Mouse (Mus musculus): ENCODE measurements around the gene Paqr7. TPM values are rescaled to one million over a fixed set of nuclear protein-coding genes. Genes with fewer than 3 reads are reported as not detected.

Paqr7 gene
- polyA plus RNA-seq, 1 experiment from 2014 or later: 6.5 TPM

DNA sequence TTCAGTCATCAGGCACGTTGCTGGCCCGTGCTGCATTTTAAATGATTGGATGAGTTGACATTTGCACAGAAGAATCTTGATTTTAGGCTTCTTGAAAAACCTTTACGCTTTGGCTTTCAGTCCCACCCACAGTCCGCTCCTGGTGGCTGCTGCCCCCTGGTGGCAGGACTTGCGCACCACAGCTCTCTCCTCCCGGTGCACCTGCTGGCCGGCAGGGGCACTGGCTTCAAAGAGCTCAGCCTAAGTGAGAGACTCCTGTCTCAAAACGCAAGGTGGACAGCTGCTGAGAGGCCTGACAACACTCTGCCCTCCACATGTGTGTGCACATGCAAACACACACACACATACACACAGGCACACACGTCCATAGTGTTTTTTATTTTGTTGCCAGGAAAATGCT lies 18.5 kb upstream of the Paqr7 start:
- 7% methylated on average over 9 of the region's 9 CpGs for WGBS (ENCODE audit: insufficient replicate concordance)
- Histone ChIP-seq H3K9me3 (replicated peaks) (no peaks in the 10 kb centered on the region), H3K9ac (no peak overlapping the region), H3K27ac (no peak overlapping the region), H3K36me3 (peaks cover 34% of the 10 kb centered on the region), H3K4me2 (no peak overlapping the region), H3K4me3 (no peak overlapping the region), H3K27me3 (replicated peaks) (peaks cover 17% of the 10 kb centered on the region), H3K4me1 (peaks cover 6% of the 10 kb centered on the region; the same call in 1 of the 2 replicates)
- ATAC-seq: peak; percentile 64

DNA sequence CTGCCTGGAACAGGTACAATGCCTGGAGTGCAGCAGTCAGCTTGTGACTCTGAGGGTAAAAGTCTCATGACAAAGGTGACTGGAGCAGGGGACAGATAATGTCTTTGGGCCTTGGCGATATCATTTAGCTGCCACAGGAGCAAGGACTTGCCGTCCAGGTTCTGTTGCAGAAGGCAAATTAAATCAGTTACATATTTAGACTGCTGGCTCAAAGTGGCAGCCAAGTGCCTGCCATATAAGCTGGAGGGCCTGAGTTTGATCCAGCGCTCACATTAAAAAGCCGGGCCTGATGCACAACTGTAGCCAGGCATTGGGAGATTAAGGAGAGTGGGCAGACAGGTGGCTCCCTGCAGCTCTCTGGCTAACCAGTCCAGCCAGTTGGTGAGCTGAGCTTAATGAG lies 16.7 kb upstream of the Paqr7 start:
- Histone ChIP-seq H3K27me3 (replicated peaks) (peaks cover 33% of the 10 kb centered on the region), H3K27ac (no peak overlapping the region), H3K4me1 (peaks cover 6% of the 10 kb centered on the region; the same call in 1 of the 2 replicates), H3K9me3 (replicated peaks) (no peaks in the 10 kb centered on the region), H3K4me3 (no peak overlapping the region), H3K9ac (no peak overlapping the region), H3K4me2 (no peak overlapping the region), H3K36me3 (peaks cover 19% of the 10 kb centered on the region)
- 77% methylated on average over 4 of the region's 4 CpGs for WGBS (ENCODE audit: insufficient replicate concordance)
- ATAC-seq: no peak

DNA sequence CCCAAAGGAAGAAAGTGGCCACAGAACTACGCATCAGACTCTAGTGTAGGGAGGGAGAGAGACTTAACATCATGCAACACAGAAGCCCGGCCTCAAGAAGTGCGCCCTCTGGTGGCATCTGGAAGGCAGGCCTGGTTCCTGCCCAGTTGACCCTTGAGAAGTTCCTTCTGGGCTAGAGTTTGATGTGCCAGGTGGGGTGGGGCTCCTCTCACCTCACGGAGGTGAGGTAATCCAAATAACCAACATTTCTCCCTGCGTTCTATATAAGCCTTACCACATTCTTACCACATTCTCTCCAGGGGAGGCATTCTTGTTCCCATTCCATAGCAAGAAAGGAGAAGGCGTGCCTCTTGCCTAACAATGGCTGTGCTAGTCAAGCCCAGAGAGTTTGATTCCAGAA lies 15.6 kb upstream of the Paqr7 start:
- 18% methylated on average over 6 of the region's 6 CpGs for WGBS (ENCODE audit: insufficient replicate concordance)
- H3K27me3 ChIP-seq (replicated peaks): peaks cover 33% of the 10 kb centered on the region
- 0 out of 2 replicates have a peak, but pooled peaks have one; percentile 41 for ATAC-seq

DNA sequence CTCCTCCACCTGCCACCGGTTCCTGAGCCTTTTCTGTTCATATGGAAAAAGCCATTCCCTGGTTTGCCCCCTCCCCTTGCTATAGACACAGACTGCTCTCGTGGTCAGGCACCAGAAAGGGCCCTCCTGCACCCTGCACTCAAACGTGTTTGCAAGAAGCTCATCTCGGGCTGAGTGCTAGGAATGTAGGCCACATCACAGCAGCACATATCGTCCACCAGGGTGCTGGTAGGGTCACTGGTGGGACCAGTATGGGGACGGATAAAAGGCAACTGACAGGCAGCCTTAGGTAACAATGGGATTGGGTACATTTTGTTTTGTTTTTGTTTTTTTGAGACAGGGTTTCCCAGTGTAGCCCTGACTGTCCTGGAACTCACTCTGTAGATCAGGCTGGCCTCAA lies 15.2 kb upstream of the Paqr7 start:
- Histone ChIP-seq H3K9ac (no peak overlapping the region), H3K27me3 (replicated peaks) (peaks cover 33% of the 10 kb centered on the region), H3K4me1 (peaks cover 6% of the 10 kb centered on the region; the same call in 1 of the 2 replicates), H3K4me3 (no peak overlapping the region), H3K36me3 (peaks cover 5% of the 10 kb centered on the region), H3K4me2 (no peak overlapping the region), H3K9me3 (replicated peaks) (no peaks in the 10 kb centered on the region), H3K27ac (no peak overlapping the region)
- no peak for ATAC-seq
- 41% methylated on average over 6 of the region's 6 CpGs for WGBS (ENCODE audit: insufficient replicate concordance)

More for the DNA sequence above, 15.6 kb upstream of the Paqr7 start:
- Histone ChIP-seq H3K9ac (no peak overlapping the region), H3K4me2 (no peak overlapping the region), H3K4me1 (peaks cover 6% of the 10 kb centered on the region; the same call in 1 of the 2 replicates), H3K9me3 (replicated peaks) (no peaks in the 10 kb centered on the region), H3K4me3 (no peak overlapping the region), H3K27ac (no peak overlapping the region), H3K36me3 (peaks cover 9% of the 10 kb centered on the region)

DNA sequence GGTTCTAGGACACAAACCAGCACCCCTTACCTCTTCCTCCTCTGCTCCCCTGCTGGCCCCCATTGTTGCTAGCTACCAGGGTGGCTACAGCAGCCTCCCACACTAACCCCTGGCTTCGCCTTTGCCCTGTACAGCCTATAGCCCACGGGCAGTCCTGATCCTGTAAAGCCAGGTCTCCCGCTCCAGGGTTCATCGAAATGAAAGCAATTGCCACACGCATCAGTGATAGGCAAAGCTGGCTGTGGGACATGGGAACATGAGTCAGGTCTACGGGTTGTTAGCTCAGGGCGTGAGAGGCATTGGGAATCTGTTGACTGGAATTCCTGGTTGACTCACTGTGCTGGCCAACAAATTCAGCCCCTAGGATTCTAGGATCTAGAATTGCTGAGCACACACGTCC lies 14.1 kb upstream of the Paqr7 start:
- peaks cover 34% of the 10 kb centered on the region for H3K27me3 ChIP-seq (replicated peaks)
- no peak overlapping the region for H3K27ac ChIP-seq
- H3K4me2 ChIP-seq: no peak overlapping the region
- no peaks in the 10 kb centered on the region for H3K9me3 ChIP-seq (replicated peaks)
- 69% methylated on average over 8 of the region's 8 CpGs for WGBS (ENCODE audit: insufficient replicate concordance)
- no peak overlapping the region for H3K4me3 ChIP-seq
- H3K4me1 ChIP-seq: peaks cover 6% of the 10 kb centered on the region; the same call in 1 of the 2 replicates
- no peak for ATAC-seq
- H3K9ac ChIP-seq: no peak overlapping the region
- no peaks in the 10 kb centered on the region for H3K36me3 ChIP-seq

DNA sequence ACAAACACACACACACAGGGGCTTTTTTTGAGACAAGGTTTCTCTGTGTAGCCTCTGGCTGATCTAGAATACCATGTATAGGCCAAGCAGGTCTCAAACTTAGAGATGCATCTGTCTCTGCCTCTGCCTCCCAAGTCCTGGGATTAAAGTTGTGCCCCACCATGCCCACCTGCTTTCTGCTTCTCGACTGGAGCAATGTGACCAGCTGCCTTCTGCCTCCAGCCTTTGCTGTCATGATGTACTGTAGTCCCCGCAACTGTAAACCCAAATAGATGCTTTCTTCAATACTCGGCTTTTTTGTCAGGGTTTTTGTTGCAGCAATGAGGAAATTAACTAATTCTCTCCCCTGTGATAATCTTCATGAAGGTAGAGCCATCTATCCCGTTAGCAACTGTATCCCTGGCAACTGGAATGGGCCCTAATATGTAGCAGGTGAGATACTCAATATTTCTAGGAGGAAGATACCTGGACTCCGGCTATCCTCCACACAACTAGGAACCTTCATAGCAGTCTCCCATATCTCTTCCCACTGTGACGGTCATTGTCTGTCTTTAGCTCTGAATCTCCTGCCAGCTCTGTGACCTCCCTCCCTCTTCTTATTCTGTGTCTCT lies 13.3 kb upstream of the Paqr7 start:
- Histone ChIP-seq H3K9me3 (replicated peaks) (no peaks in the 10 kb centered on the region), H3K27me3 (replicated peaks) (peaks cover 37% of the 10 kb centered on the region), H3K27ac (no peak overlapping the region), H3K9ac (0 out of 2 replicates have a peak overlapping the region, but pooled peaks have one; percentile 17), H3K4me2 (no peak overlapping the region), H3K4me3 (no peak overlapping the region), H3K4me1 (peaks cover 2% of the 10 kb centered on the region; the same call in 1 of the 2 replicates), H3K36me3 (no peaks in the 10 kb centered on the region)
- 54% methylated on average over 6 of the region's 6 CpGs for WGBS (ENCODE audit: insufficient replicate concordance)
- no peak for ATAC-seq

DNA sequence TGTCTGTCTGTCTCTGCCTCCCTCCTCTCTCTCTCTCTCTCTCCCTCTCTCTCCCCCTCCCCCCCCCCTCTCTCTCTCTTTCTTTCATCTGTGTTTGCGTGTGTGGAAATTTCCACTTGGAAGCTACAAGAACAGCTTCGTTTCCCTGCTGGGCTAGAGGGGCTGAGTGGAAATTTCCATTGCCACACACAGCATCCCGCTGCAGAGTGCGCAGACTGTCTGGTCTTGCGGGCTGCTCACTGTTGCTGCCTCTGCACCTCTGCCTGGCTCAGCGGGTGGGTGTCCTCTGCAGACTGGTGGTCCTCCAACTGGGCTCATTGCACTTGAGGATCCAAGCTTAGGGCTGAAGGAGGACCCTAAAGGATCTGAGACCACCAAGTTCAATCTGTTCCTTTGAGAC lies 12.8 kb upstream of the Paqr7 start:
- Histone ChIP-seq H3K9ac (0 out of 2 replicates have a peak overlapping the region, but pooled peaks have one; percentile 17), H3K4me2 (no peak overlapping the region), H3K9me3 (replicated peaks) (no peaks in the 10 kb centered on the region), H3K27ac (no peak overlapping the region), H3K4me1 (no peaks in the 10 kb centered on the region), H3K4me3 (no peak overlapping the region), H3K36me3 (no peaks in the 10 kb centered on the region), H3K27me3 (replicated peaks) (peaks cover 37% of the 10 kb centered on the region)
- ATAC-seq: no peak
- 55% methylated on average over 6 of the region's 6 CpGs for WGBS (ENCODE audit: insufficient replicate concordance)

DNA sequence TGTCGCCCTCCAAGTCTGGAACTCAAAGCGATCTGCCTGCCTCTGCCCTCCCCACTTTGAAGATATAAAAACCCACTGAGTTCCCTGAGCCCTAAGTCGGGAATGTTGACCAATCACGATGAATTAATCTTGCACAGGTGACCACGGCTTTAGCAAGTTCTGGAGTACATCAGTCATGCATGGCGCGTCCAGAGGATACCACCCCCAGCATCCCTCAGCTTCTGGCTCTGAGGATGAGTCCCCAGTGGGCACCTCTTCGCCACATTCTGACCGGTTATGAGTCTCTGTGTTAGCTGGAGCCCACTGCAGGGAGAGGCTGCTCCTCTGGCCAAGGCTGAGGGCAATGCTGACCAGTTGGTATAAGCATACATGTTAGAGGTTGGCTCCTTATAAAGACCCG lies 12.3 kb upstream of the Paqr7 start:
- H3K27me3 ChIP-seq (replicated peaks): peaks cover 37% of the 10 kb centered on the region
- H3K9ac ChIP-seq: no peak overlapping the region
- 0 out of 2 replicates have a peak, but pooled peaks cover under 1% of the 10 kb centered on the region for H3K4me1 ChIP-seq
- 67% methylated on average over 10 of the region's 10 CpGs for WGBS (ENCODE audit: insufficient replicate concordance)
- H3K4me3 ChIP-seq: no peak overlapping the region
- H3K27ac ChIP-seq: no peak overlapping the region
- no peak overlapping the region for H3K4me2 ChIP-seq
- no peak for ATAC-seq
- H3K36me3 ChIP-seq: no peaks in the 10 kb centered on the region
- H3K9me3 ChIP-seq (replicated peaks): no peaks in the 10 kb centered on the region

DNA sequence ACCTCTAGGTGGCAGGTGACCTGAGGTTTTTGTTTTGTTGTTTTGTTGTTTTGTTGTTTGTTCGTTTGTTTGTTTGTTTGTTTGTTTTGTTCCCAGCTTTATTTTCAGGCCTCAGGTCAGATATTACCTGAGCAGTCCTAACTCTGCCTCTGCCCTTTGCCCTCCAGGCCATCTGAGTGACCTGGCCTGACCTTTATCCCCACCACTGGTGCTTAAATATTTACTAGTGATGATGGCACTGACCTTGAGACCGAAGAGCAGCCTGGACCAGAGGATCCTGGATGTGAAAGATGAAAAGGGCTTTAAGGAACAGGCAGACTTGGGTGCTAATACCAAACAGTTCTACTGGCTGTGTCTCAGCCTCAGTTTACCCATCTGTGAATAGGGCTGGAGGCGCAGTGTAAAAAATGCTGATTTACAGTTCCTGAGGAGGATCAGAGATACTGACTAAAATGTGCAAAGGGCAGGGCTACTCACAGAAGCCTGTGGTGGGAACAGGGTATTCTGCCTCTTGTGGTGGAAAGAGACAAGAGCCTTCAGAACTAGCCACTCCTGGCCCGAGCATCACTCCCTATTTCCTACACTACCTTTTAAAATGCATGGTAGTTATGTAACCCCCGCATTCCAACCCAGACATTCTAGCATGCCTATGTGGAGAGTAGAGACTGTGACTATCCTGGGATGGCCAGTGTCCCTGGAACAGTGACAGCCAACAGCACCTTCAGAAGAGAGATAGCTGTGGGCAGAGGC lies 11.2 kb upstream of the Paqr7 start:
- Histone ChIP-seq H3K4me1 (0 out of 2 replicates have a peak, but pooled peaks cover 4% of the 10 kb centered on the region), H3K36me3 (no peaks in the 10 kb centered on the region), H3K27me3 (replicated peaks) (peaks cover 34% of the 10 kb centered on the region), H3K27ac (no peak overlapping the region), H3K4me2 (no peak overlapping the region), H3K9me3 (replicated peaks) (no peaks in the 10 kb centered on the region), H3K9ac (no peak overlapping the region), H3K4me3 (no peak overlapping the region)
- 70% methylated on average over 5 of the region's 5 CpGs for WGBS (ENCODE audit: insufficient replicate concordance)
- no peak for ATAC-seq

DNA sequence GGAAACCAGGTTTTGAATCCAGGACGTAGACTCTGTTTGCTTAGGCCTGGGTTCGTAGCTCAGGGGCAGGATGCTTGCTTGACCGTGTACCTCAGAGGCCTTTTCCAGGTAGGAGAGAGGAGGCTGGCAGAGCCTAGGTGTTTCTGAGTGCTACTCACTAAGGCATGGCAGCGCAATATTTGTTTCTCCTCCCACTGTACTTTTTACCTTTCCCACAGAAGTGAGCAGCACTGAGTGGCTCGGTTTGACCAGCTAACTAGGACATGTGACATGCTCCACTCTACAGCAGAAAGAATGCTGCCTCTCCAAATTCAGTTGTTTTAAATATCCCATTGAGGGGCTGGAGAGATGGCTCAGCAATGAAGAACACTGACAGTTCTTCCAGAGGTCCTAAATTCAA lies 8.3 kb upstream of the Paqr7 start:
- Histone ChIP-seq H3K4me2 (no peak overlapping the region), H3K36me3 (no peaks in the 10 kb centered on the region), H3K27me3 (replicated peaks) (peaks cover 18% of the 10 kb centered on the region), H3K9me3 (replicated peaks) (peaks cover 4% of the 10 kb centered on the region; the same call in 1 of the 2 replicates), H3K4me1 (0 out of 2 replicates have a peak, but pooled peaks cover 6% of the 10 kb centered on the region), H3K9ac (no peak overlapping the region), H3K27ac (no peak overlapping the region), H3K4me3 (no peak overlapping the region)
- no peak for ATAC-seq
- WGBS (ENCODE audit: insufficient replicate concordance): 80% methylated on average over 5 of the region's 5 CpGs

DNA sequence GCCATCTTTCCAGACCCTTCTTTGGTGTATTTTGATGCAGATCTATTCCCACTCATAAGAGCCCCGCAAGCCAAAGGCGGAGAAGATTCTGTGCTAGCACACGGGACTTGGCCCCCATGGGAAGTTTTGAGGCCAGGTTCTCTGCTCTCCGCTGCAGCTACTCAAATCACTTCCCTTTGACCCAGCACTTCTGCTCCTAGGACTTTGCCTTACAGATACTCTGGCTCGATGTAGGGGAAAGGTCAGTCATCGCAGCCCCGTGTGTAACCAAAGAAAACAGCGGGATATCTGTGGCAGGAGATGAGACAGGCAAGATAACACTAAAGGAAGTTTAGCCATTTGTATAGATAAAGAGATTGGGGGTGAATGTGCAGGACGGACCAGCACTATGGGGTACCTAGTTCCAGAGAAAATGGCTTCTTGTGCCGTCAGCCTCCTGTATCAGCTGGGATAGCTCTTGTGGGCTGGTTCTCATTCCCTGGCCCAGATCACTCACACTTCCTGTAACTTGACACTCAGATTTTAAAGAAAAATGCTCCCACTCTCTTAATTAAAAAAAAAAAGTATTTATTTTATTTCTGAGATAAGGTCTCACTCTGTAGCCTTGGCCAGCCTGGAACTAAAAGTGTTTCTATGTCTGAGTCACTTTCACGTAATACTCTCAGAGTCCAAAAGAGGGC lies 6.4 kb upstream of the Paqr7 start:
- Histone ChIP-seq H3K9me3 (replicated peaks) (peaks cover 4% of the 10 kb centered on the region; the same call in 1 of the 2 replicates), H3K4me2 (no peak overlapping the region), H3K36me3 (no peaks in the 10 kb centered on the region), H3K4me1 (peaks cover 22% of the 10 kb centered on the region), H3K27ac (no peak overlapping the region), H3K27me3 (replicated peaks) (peaks cover 4% of the 10 kb centered on the region), H3K4me3 (no peak overlapping the region), H3K9ac (no peak overlapping the region)
- WGBS (ENCODE audit: insufficient replicate concordance): 47% methylated on average over 11 of the region's 11 CpGs
- no peak for ATAC-seq

DNA sequence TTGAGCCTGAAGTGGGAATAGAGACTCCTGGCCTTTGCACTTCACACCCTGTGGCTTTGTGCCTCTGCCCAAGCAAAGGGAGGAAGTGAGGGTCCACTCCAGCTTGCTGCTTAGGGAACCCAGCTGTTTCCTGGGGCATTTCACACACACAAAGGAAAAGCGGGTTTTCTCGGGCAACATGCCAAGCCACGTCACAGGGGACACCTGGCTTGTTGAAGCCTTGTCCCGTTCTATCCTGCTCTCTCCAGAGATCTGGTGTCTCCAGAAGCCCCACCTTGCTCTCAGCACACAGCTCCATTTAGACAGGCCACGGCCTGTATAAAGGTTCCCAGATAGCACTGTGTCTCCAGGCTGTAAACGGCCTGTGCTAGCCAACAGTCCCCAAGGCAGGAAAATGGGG lies 4.8 kb upstream of the Paqr7 start:
- Histone ChIP-seq H3K4me3 (no peak overlapping the region), H3K9me3 (replicated peaks) (peaks cover 4% of the 10 kb centered on the region; the same call in 1 of the 2 replicates), H3K36me3 (no peaks in the 10 kb centered on the region), H3K4me1 (peaks cover 37% of the 10 kb centered on the region), H3K27me3 (replicated peaks) (peaks cover 8% of the 10 kb centered on the region; the same call in 1 of the 2 replicates), H3K4me2 (no peak overlapping the region), H3K27ac (no peak overlapping the region), H3K9ac (no peak overlapping the region)
- ATAC-seq: no peak
- WGBS (ENCODE audit: insufficient replicate concordance): 59% methylated on average over 6 of the region's 6 CpGs
